Mouse (Mus musculus) heart, postnatal 0 days (tissue): Measurements from ENCODE around the gene Ntm. TPM values are rescaled to one million over a fixed set of nuclear protein-coding genes. Genes with fewer than 3 reads are reported as not detected.

ENCODE experiments used
- ATAC-seq: fragments of 200-750 bp; cut with Nextera tagmentation; 2 replicates; pipeline ENCODE4 v1.8.0; 2017; ENCODE audit warnings: low read depth, moderate number of reproducible peaks, moderate library complexity; ENCODE audit not compliant: insufficient read depth
- DNase-seq: peaks from one replicate; pipeline ENCODE4 v3.0.0-alpha.2; 2016; ENCODE audit warnings: low spot score
- H3K27ac ChIP-seq: fragments of 300-500 bp; sonication (generic); 2 replicates; pipeline ENCODE4 v1.5.1; 2014; ENCODE audit warnings: low read depth, mild to moderate bottlenecking
- H3K27me3 ChIP-seq: fragments of 300-500 bp; sonication (generic); 2 replicates; pipeline ENCODE4 v1.6.1; 2014; ENCODE audit warnings: low read length, mixed read lengths; ENCODE audit not compliant: control insufficient read depth, insufficient read depth
- H3K36me3 ChIP-seq: fragments of 300-500 bp; sonication (generic); replicated peaks from 2 replicates; pipeline ENCODE4 v1.6.1; 2014; ENCODE audit warnings: low read length, mixed read lengths; ENCODE audit not compliant: control insufficient read depth, insufficient read depth
- H3K4me1 ChIP-seq: fragments of 300-500 bp; sonication (generic); 2 replicates; pipeline ENCODE4 v1.6.1; 2014; ENCODE audit warnings: antibody characterized with exemption; ENCODE audit not compliant: control insufficient read depth, insufficient read depth
- H3K4me2 ChIP-seq: fragments of 300-500 bp; sonication (generic); 2 replicates; pipeline ENCODE4 v1.6.1; 2014; ENCODE audit warnings: low read depth, mild to moderate bottlenecking, low read length, moderate library complexity
- H3K4me3 ChIP-seq: fragments of 300-500 bp; sonication (generic); 2 replicates; pipeline ENCODE4 v1.5.1; 2014; ENCODE audit warnings: low read depth, low read length
- H3K9ac ChIP-seq: fragments of 300-500 bp; sonication (generic); replicated peaks from 2 replicates; pipeline ENCODE4 v1.6.1; 2014; ENCODE audit warnings: low read depth, low read length, mixed read lengths
- H3K9me3 ChIP-seq: fragments of 300-500 bp; sonication (generic); replicated peaks from 2 replicates; pipeline ENCODE4 v1.6.1; 2016; ENCODE audit warnings: low read length; ENCODE audit not compliant: control insufficient read depth
- CTCF ChIP-seq: IDR thresholded peaks from 2 replicates; pipeline ENCODE4 v1.5.1; 2016; ENCODE audit warnings: antibody characterized with exemption, control low read depth, low read depth
- EP300 ChIP-seq: IDR thresholded peaks from 2 replicates; pipeline ENCODE4 v1.6.1; 2016; ENCODE audit warnings: antibody characterized with exemption, low read depth
- WGBS: fragments of 180-500 bp; shearing (Covaris S2); extraction: QIAGEN DNeasy Blood & Tissue Kit; methylation state at CpG from one replicate; pipeline ENCODE4 v1.1.7; 2014; 5-methylcytosine and 5-hydroxymethylcytosine counted together
- polyA plus RNA-seq: library from polyadenylated mRNA; unstranded; fragments of >200 nt; fragmentation: Nextera tagmentation; extraction: Ambion mirVana; gene quantifications from 2 replicates; pipeline ENCODE4 v1.2.1, GENCODE M21; 2015
- total RNA-seq: library from RNA; depleted of rRNA; stranded (reverse); fragments of >200 nt; gene quantifications from 2 replicates; pipeline ENCODE4 v1.2.3, GENCODE M21; 2014; ENCODE audit warnings: low replicate concordance

The Ntm gene
- total and polyA plus RNA-seq, 2 experiments from 2014 or later = 7.1 to 8.8 TPM

DNA sequence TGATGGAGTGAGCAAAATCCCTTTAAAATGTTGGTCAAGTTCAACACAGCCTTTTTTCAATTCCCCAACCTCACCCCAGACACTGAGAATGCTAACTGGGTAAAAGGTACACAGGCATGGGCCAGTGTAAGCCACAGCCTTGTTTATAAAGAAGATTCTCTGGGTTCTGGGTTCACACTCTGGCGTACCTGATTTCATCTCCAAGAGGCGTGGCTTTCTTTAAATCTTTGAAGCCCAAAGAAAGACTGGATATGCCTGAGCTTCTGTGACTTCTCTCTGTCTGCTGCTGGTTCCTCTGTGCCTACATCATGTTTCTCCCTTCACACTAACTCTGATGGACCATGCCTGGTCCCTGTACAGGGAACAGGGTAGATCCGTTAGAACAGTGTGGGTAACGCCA is 549.8 kb downstream of the Ntm start:
- H3K36me3 ChIP-seq = no peaks in the 10 kb centered on the region
- ATAC-seq (no peak), DNase-seq (no peak)
- no peak overlapping the region for H3K4me2 ChIP-seq
- peaks cover 34% of the 10 kb centered on the region for H3K27me3 ChIP-seq
- no peaks in the 10 kb centered on the region for H3K9me3 ChIP-seq
- 82% methylated on average over 4 of the region's 4 CpGs for WGBS
- H3K9ac ChIP-seq = no peak overlapping the region
- H3K27ac ChIP-seq = no peak overlapping the region
- TF ChIP-seq EP300 = no peak
- no peak for TF ChIP-seq CTCF
- H3K4me1 ChIP-seq = no peaks in the 10 kb centered on the region
- H3K4me3 ChIP-seq = no peak overlapping the region

DNA sequence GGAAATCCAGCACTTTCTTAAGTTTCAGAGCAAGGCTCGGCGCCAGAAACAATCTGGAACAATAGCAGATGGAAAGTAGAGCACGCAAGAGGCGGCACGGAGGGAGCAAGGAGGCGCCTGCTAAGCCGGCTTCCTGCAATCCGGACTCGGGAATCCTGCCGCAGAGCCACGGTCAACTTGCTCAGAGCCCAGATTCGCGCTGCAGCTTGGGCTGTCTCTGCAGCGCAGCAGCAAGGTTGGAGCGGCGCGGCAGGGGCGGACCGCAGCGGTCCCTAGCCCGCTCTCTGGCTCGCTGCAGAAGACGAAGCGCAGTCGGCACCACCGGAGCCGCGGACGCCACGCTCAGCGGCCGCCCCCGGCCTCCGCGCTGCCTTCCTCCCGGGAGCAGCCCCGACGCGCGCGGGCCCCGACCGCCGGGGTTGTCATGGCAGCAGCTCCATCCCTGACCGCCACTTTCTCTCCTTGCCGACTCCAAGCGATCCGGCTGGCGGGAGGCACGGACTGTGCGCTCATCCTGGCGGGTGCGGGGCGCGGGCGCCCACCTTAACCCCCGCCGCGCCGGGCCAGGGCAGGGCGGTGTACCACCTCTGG is 550.7 kb downstream of the Ntm start:
- DNase-seq (peak; percentile 25), ATAC-seq (peak; percentile 59)
- Histone ChIP-seq H3K4me2 (peak overlapping the region; percentile 71), H3K9me3 (no peaks in the 10 kb centered on the region), H3K36me3 (no peaks in the 10 kb centered on the region), H3K27ac (no peak overlapping the region), H3K4me3 (peak overlapping the region; percentile 46), H3K9ac (no peak overlapping the region), H3K4me1 (no peaks in the 10 kb centered on the region), H3K27me3 (peaks cover 34% of the 10 kb centered on the region)
- under 1% methylated on average over 58 of the region's 61 CpGs for WGBS
- TF ChIP-seq EP300 (no peak), CTCF (no peak)

- peak overlapping the region; percentile 71 for H3K4me2 ChIP-seq
- H3K4me1 ChIP-seq = no peaks in the 10 kb centered on the region
- H3K9me3 ChIP-seq = no peaks in the 10 kb centered on the region
- H3K27ac ChIP-seq = no peak overlapping the region
- no peak overlapping the region for H3K9ac ChIP-seq
- peak; percentile 34; the same call in 1 of the 2 replicates for ATAC-seq
- under 1% methylated on average over 39 of the region's 40 CpGs for WGBS
- no peaks in the 10 kb centered on the region for H3K36me3 ChIP-seq
- peaks cover 34% of the 10 kb centered on the region for H3K27me3 ChIP-seq
- no peak for TF ChIP-seq EP300
- TF ChIP-seq CTCF = peak; percentile 56
- peak overlapping the region; percentile 46 for H3K4me3 ChIP-seq
- peak; percentile 14 for DNase-seq
Observed at GRCm38 (mm10) chr9:29411408-29412180, 551.3 kb downstream of the Ntm start.

- H3K9ac ChIP-seq = no peak overlapping the region
- no peak for TF ChIP-seq EP300
- TF ChIP-seq CTCF = no peak
- peak overlapping the region; percentile 71 for H3K4me2 ChIP-seq
- DNase-seq (no peak), ATAC-seq (no peak)
- H3K36me3 ChIP-seq = no peaks in the 10 kb centered on the region
- no peaks in the 10 kb centered on the region for H3K9me3 ChIP-seq
- no peak overlapping the region for H3K27ac ChIP-seq
- peak overlapping the region; percentile 46 for H3K4me3 ChIP-seq
- H3K27me3 ChIP-seq = peaks cover 34% of the 10 kb centered on the region
- WGBS = 42% methylated on average over 10 of the region's 10 CpGs
- H3K4me1 ChIP-seq = no peaks in the 10 kb centered on the region
Observed at GRCm38 (mm10) chr9:29410728-29411407, 552.1 kb downstream of the Ntm start.

DNA sequence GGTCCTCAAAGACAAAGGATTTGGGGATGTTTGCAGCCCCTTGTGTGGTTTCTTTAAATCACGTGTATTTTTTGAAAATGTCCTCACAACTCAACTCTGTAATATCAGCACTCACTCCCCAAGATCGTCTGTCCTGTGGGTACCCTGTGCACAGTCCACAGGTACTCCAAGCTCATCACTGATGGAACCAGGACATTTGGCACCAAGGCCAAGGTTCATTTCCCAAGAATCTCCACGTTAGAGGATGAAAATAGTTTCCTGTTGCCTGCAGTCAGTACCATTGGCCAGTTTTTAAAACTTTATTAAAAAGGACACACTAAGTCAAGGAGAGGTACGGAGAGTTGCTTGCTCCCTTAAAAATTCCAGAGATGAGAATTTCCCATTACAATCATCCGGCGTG is 552.7 kb downstream of the Ntm start:
- Histone ChIP-seq H3K9ac (no peak overlapping the region), H3K4me1 (no peaks in the 10 kb centered on the region), H3K36me3 (no peaks in the 10 kb centered on the region), H3K27me3 (peaks cover 34% of the 10 kb centered on the region), H3K27ac (no peak overlapping the region), H3K4me2 (no peak overlapping the region), H3K9me3 (no peaks in the 10 kb centered on the region), H3K4me3 (no peak overlapping the region)
- TF ChIP-seq EP300 (no peak), CTCF (no peak)
- DNase-seq (no peak), ATAC-seq (no peak)
- 72% methylated on average over 6 of the region's 6 CpGs for WGBS
